Mouse (Mus musculus) C2C12 (cell line): ENCODE results near the gene Tanc2.

Source experiments
- CEBPB ChIP-seq: IDR thresholded peaks from one replicate; pipeline ENCODE4 v1.6.1; 2011; ENCODE audit warnings: low read depth, mild to moderate bottlenecking, control low read depth, moderate library complexity
- CTCF ChIP-seq: IDR thresholded peaks from one replicate; pipeline ENCODE4 v1.5.1; 2011; ENCODE audit not compliant: control insufficient read depth, insufficient read depth, insufficient read length
- MAX ChIP-seq: IDR thresholded peaks from one replicate; pipeline ENCODE4 v1.6.1; 2011; ENCODE audit warnings: mild to moderate bottlenecking, control low read depth
- MYOD1 ChIP-seq: IDR thresholded peaks from one replicate; pipeline ENCODE4 v1.6.1; 2011; ENCODE audit warnings: low read depth; ENCODE audit not compliant: control insufficient read depth, insufficient read length
- USF1 ChIP-seq: IDR thresholded peaks from one replicate; pipeline ENCODE4 v1.6.1; 2011; ENCODE audit warnings: low read depth, mild to moderate bottlenecking, control low read depth, moderate library complexity

DNA sequence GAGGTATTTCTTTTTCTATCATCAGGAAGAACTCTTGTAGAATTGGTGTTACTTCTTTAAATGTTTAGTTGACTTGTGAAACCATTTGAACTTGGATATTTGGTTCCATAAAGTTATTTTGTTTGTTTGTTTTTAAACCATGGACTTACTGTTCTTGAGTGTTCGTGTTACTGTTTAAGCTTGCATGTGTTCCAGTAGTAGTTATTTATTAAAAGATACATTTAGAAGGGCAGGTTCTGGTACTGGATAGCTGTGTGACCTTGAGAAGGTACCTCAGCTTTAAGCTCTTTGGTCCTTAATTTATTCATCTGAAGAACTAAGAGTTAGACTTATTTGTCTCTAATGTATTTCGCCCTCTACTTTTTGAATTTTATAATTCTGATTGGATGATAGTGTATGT, 64.8 kb downstream of the Tanc2 start:
- TF ChIP-seq MYOD1 (no peak), CTCF (no peak), MAX (no peak), CEBPB (no peak), USF1 (no peak)
